Mouse (Mus musculus): ENCODE results near the gene Eif3i. TPM values are rescaled to one million over a fixed set of nuclear protein-coding genes. Genes with fewer than 3 reads are reported as not detected.

Gene Eif3i
- total and polyA plus RNA-seq, 3 experiments, result 396 to 766 (median 730) TPM

DNA sequence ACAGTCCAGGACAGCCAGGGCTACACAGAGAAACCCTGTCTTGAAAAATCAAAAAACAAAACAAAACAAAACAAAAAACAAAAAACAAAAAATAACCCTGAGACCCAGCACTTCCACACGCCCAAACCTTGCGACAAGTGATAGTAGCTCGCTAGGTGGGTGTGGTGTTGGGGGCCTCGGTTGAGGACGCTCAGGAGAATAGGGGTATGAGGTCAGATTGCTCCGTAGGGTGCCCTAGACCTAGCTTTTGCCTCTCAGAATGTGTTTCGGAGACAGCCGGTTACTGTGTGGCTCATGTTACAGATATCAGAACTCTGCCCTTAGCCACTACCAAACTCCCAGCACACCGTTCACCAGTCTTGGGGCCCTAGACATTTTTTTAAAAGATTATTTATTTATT is 14.7 kb downstream of the Eif3i start:
- Histone ChIP-seq H3K9me3 (replicated peaks; ENCODE audit: insufficient read depth, low read length) (no peaks in the 10 kb centered on the region), H3K4me3 (ENCODE audit: control insufficient read depth in 1 of 2, insufficient read depth in 1 of 2, low read depth in 2 of 2, low read length in 2 of 2) (peak overlapping the region; percentile 58 to 63), H3K27me3 (ENCODE audit: control insufficient read depth in 1 of 2, insufficient read depth in 2 of 2, low read length in 2 of 2) (no peaks in the 10 kb centered on the region), H3K36me3 (ENCODE audit: control insufficient read depth in 1 of 2, insufficient read depth in 2 of 2, low read length in 2 of 2) (no peaks in the 10 kb centered on the region), H3K79me2 (ENCODE audit: control insufficient read depth, insufficient read depth, low read length, poor library complexity) (no peaks in the 10 kb centered on the region; the same call in 1 of the 2 replicates), H3K9ac (ENCODE audit: control insufficient read depth, low read depth, low read length, poor library complexity, severe bottlenecking) (peak overlapping the region; percentile 64), H3K4me1 (ENCODE audit: control insufficient read depth in 1 of 2, insufficient read depth in 2 of 2, low read length in 2 of 2) (0 out of 4 replicates have a peak, but pooled peaks cover 0 to 3% of the 10 kb centered on the region in 2 experiments), H3K27ac (ENCODE audit: control insufficient read depth, low read depth, low read length) (0 out of 2 replicates have a peak overlapping the region, but pooled peaks have one; percentile 25)
- DNase-seq (ENCODE audit: low read depth, low spot score), result peak; percentile 65
- TF ChIP-seq NELFE (IDR thresholded peaks at IDR 0.05; ENCODE audit: low read depth, low read length), result 0 out of 2 replicates have a peak, but pooled peaks have one; percentile 1
- no peak for TF ChIP-seq USF2 (IDR thresholded peaks at IDR 0.05; ENCODE audit: borderline replicate concordance in 1 of 2, insufficient read depth in 1 of 2, low read depth in 1 of 2, low read length in 2 of 2)

DNA sequence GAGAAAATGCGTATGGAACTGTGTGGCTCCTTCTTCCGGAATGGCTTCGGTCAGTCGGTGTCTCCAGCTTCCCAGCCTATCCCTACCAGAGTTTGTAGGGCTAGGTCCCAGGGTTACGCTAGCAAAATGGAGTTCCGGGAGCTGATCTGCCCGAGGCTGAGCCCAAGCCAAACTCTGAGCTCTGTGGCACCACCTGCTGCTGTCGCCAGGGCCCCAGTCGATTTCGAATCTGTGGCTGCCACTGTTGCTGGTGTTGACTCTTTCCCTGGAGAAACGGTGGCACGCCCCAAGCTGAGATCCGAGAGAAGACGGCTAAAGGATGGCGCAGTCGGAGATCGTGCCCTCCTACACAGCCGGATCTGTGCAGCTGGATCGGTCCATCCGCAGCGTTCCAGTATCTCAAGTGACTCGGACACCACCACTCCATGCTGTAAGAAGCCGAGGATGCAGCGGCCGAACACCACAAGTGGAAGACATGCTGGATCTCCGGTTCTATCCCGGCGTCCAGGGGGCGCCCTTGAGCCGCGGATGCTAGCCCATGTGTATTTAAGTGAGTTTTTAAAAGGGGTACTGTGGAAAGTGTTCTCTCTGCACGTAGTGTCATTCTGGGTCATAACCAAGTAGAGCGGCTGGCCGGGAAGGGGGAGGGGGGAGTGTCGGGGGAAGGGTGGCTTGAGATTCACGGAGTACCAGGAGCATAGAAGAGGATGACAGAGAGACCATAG is 15.4 kb downstream of the Eif3i start:
- no peak for TF ChIP-seq MEF2A (IDR thresholded peaks at IDR 0.05; ENCODE audit: extremely low read depth, insufficient replicate concordance, low read depth, low read length, poor library complexity, severe bottlenecking)
- peak; percentile 56 to 79 (median 71) for TF ChIP-seq CTCF (IDR thresholded peaks at IDR 0.05 in 2 of 3, conservative IDR thresholded peaks at IDR 0.05 in 1 of 3; ENCODE audit: control insufficient read depth in 1 of 3, insufficient read depth in 1 of 3, low read depth in 2 of 3, low read length in 3 of 3, poor library complexity in 1 of 3, severe bottlenecking in 1 of 3)
- 0 out of 2 replicates have a peak, but pooled peaks have one; percentile 57 for TF ChIP-seq TBP (IDR thresholded peaks at IDR 0.05; ENCODE audit: low read depth, low read length)
- no peak for TF ChIP-seq ELF1 (IDR thresholded peaks at IDR 0.05; ENCODE audit: low read depth, low read length)
- TF ChIP-seq NELFE (IDR thresholded peaks at IDR 0.05; ENCODE audit: low read depth, low read length), result peak; percentile 35; the same call in 1 of the 2 replicates
- TF ChIP-seq GABPA (IDR thresholded peaks at IDR 0.05; ENCODE audit: low read depth, low read length), result no peak
- no peak for TF ChIP-seq HCFC1 (IDR thresholded peaks at IDR 0.05; ENCODE audit: low read depth, low read length)
- TF ChIP-seq ZMIZ1 (IDR thresholded peaks at IDR 0.05; ENCODE audit: low read depth, low read length), result no peak
- no peak for TF ChIP-seq EP300 (IDR thresholded peaks at IDR 0.05; ENCODE audit: low read depth in 1 of 2, low read length in 2 of 2)
- 0 out of 2 replicates have a peak, but pooled peaks have one; percentile 32 for TF ChIP-seq MAX (IDR thresholded peaks at IDR 0.05; ENCODE audit: low read length)
- 0 out of 2 replicates have a peak, but pooled peaks have one; percentile 13 for TF ChIP-seq TCF12 (IDR thresholded peaks at IDR 0.05; ENCODE audit: low read depth, low read length)
- no peak for TF ChIP-seq ZNF384 (IDR thresholded peaks at IDR 0.05; ENCODE audit: low read depth, low read length)
- peak in 1 of 2 experiments; percentile 49; a peak in 1 of 4 replicates for TF ChIP-seq POLR2A (IDR thresholded peaks at IDR 0.05; ENCODE audit: control insufficient read depth in 1 of 2, insufficient read depth in 1 of 2, low read depth in 1 of 2, low read length in 2 of 2, poor library complexity in 1 of 2)
- no peak for TF ChIP-seq ZKSCAN1 (IDR thresholded peaks at IDR 0.05; ENCODE audit: low read depth, low read length)
- TF ChIP-seq RAD21 (IDR thresholded peaks at IDR 0.05; ENCODE audit: low read depth, low read length), result peak; percentile 54
- no peak for TF ChIP-seq ZC3H11A (IDR thresholded peaks at IDR 0.05; ENCODE audit: low read depth, low read length)
- TF ChIP-seq POLR2AphosphoS2 (IDR thresholded peaks at IDR 0.05; ENCODE audit: low read length), result no peak
- no peak for TF ChIP-seq CHD1 (IDR thresholded peaks at IDR 0.05; ENCODE audit: low read depth, low read length)
- peak; percentile 38 for TF ChIP-seq SMC3 (IDR thresholded peaks at IDR 0.05; ENCODE audit: low read depth, low read length)
- TF ChIP-seq SIN3A (IDR thresholded peaks at IDR 0.05; ENCODE audit: low read length), result peak; percentile 59
- no peak for TF ChIP-seq MXI1 (IDR thresholded peaks at IDR 0.05; ENCODE audit: low read depth, low read length)
- TF ChIP-seq UBTF (IDR thresholded peaks at IDR 0.05; ENCODE audit: borderline replicate concordance, insufficient read depth, low read depth, low read length), result no peak
- H3K9ac ChIP-seq (ENCODE audit: control insufficient read depth, low read depth, low read length, poor library complexity, severe bottlenecking), result peak overlapping the region; percentile 64
- H3K4me3 ChIP-seq (ENCODE audit: control insufficient read depth in 1 of 2, insufficient read depth in 1 of 2, low read depth in 2 of 2, low read length in 2 of 2), result peak overlapping the region; percentile 63 to 64

More for the DNA sequence above, 15.4 kb downstream of the Eif3i start:
- H3K9me3 ChIP-seq (replicated peaks; ENCODE audit: insufficient read depth, low read length), result no peaks in the 10 kb centered on the region
- H3K36me3 ChIP-seq (ENCODE audit: control insufficient read depth in 1 of 2, insufficient read depth in 2 of 2, low read length in 2 of 2), result no peaks in the 10 kb centered on the region
- DNase-seq (ENCODE audit: low read depth, low spot score), result peak; percentile 93
- no peaks in the 10 kb centered on the region for H3K27me3 ChIP-seq (ENCODE audit: control insufficient read depth in 1 of 2, insufficient read depth in 2 of 2, low read length in 2 of 2)
- 0 out of 4 replicates have a peak, but pooled peaks cover 0 to 3% of the 10 kb centered on the region in 2 experiments for H3K4me1 ChIP-seq (ENCODE audit: control insufficient read depth in 1 of 2, insufficient read depth in 2 of 2, low read length in 2 of 2)
- peak overlapping the region; percentile 17 for H3K27ac ChIP-seq (ENCODE audit: control insufficient read depth, low read depth, low read length)
- no peaks in the 10 kb centered on the region; the same call in 1 of the 2 replicates for H3K79me2 ChIP-seq (ENCODE audit: control insufficient read depth, insufficient read depth, low read length, poor library complexity)
